Mouse (Mus musculus): ENCODE results near the gene Osgep.
"Not testable (repeated sequence)": the region's sequence is repeated elsewhere in the genome, so short reads cannot be mapped to it uniquely, and the experiment has no call there.

DNA sequence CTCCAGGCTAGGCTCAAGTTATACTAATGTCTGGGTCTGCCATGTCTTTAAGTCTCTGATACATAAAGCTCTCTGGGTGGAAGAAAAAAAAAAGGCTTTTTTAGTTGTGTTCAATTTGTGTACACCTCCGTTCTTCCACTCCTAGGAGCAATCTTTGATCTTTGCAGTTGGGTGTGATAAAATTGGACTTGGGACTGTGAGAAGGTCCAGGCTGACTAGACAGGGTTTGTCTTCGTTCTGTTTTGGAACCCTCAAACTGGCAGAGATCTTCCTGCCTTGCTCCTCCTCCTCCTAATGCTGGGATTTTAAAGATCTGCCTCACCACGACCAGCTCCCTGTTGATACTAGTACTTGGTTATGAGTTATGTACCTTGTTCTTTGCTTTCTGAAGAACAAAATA is 32.5 kb upstream of the Osgep start:
- TF ChIP-seq GATA1, TAL1 (IDR thresholded peaks at IDR 0.05; ENCODE audit: low read length): not testable (repeated sequence)
